Mouse (Mus musculus) megakaryocyte, embryonic 14.5 days (primary cell): ENCODE results near the gene Gdpd3.

Experiments used
- FLI1 ChIP-seq: IDR thresholded peaks from 2 replicates; pipeline ENCODE4 v1.6.1; 2012; ENCODE audit warnings: low read length, inconsistent platforms, mixed read lengths
- GATA1 ChIP-seq: IDR thresholded peaks from 3 replicates; pipeline ENCODE4 v1.6.1; 2012; ENCODE audit warnings: mixed read lengths, low read length, inconsistent platforms, borderline replicate concordance

GRCm38 (mm10) chr7:126759672-126760390 lies 6.3 kb upstream of the Gdpd3 start:
- TF ChIP-seq GATA1, result no peak
- TF ChIP-seq FLI1, result no peak
